Mouse (Mus musculus) gonadal fat pad, adult 2 months (tissue): ENCODE measurements around the gene Adprhl2. TPM values are rescaled to one million over a fixed set of nuclear protein-coding genes. Genes with fewer than 3 reads are reported as not detected.

ENCODE experiments used
- DNase-seq: peaks from one replicate; pipeline ENCODE4 v3.0.0-alpha.2; 2012; ENCODE audit warnings: low read depth
- polyA plus RNA-seq: library from polyadenylated mRNA; depleted of rRNA; stranded (reverse); fragments of >200 nt; gene quantifications from 2 replicates; pipeline ENCODE4 v1.2.3, GENCODE M21; 2012; rRNA removed

The Adprhl2 gene
- polyA plus RNA-seq, 1 experiment, result 38.0 TPM

DNA sequence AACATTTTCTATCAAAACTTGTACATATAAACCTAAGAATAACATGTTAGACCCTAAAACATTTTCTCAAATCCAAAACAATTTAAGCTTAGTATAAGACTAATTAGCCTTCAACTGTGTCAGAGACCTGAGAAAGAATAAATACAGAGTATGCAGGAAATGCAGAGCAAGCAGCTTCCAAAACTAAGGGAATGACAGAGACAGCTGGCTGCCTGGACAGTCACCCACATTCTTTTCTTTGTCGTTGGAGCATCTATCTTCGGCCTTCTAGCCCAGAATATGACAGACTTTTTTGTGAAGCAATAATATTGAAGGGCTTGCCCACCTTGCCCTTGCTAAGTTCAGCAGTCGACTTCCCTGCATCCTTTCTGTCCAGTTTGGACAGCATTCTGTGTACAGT lies 52.2 kb downstream of the Adprhl2 start:
- no peak for DNase-seq

Other genes with a start within 250 kb of the Adprhl2 start
- gene Lsm10, start 225.1 kb downstream of the Adprhl2 start, polyA plus RNA-seq, result 49.0 and 55.2 TPM in 2 replicates
- 31.3 and 34.3 TPM in 2 replicates for gene Stk40, start 217.7 kb downstream of the Adprhl2 start, polyA plus RNA-seq
- gene Eva1b, start 174.0 kb downstream of the Adprhl2 start, polyA plus RNA-seq, result 50.8 and 52.3 TPM in 2 replicates
- 3.6 and 6.2 TPM in 2 replicates for gene Sh3d21, start 158.2 kb downstream of the Adprhl2 start, polyA plus RNA-seq
- gene Thrap3, start 118.9 kb downstream of the Adprhl2 start, polyA plus RNA-seq, result 50.6 and 59.9 TPM in 2 replicates
- 52.8 and 57.0 TPM in 2 replicates for gene Map7d1, start 65.4 kb downstream of the Adprhl2 start, polyA plus RNA-seq
- 59.6 and 72.8 TPM in 2 replicates for gene Trappc3, start 59.4 kb downstream of the Adprhl2 start, polyA plus RNA-seq
- gene Col8a2, start 34.9 kb downstream of the Adprhl2 start, polyA plus RNA-seq, result 5.0 and 6.0 TPM in 2 replicates
- 5.7 and 8.0 TPM in 2 replicates for gene Tekt2, start 4.0 kb upstream of the Adprhl2 start, polyA plus RNA-seq
- 9.0 and 13.5 TPM in 2 replicates for gene Ago3, start 107.9 kb upstream of the Adprhl2 start, polyA plus RNA-seq
- 15.4 and 20.8 TPM in 2 replicates for gene Ago1, start 146.9 kb upstream of the Adprhl2 start, polyA plus RNA-seq
- 1.5 and 1.6 TPM in 2 replicates for gene Ago4, start 211.8 kb upstream of the Adprhl2 start, polyA plus RNA-seq
- gene Clspn, start 235.2 kb upstream of the Adprhl2 start, polyA plus RNA-seq, result 0.24 and 0.47 TPM in 2 replicates